Mouse (Mus musculus) liver, postnatal 0 days (tissue): Measurements from ENCODE around the gene Rngtt. TPM values are rescaled to one million over a fixed set of nuclear protein-coding genes. Genes with fewer than 3 reads are reported as not detected.

ENCODE experiments used
- ATAC-seq: fragments of 200-750 bp; cut with Nextera tagmentation; 2 replicates; pipeline ENCODE4 v1.8.0; 2017; ENCODE audit warnings: mild to moderate bottlenecking, moderate library complexity
- DNase-seq: peaks from one replicate; pipeline ENCODE4 v3.0.0-alpha.2; 2016
- H3K27ac ChIP-seq: fragments of 300-500 bp; sonication (generic); 2 replicates; pipeline ENCODE4 v1.5.1; 2014; ENCODE audit warnings: antibody characterized with exemption, moderate library complexity, mild to moderate bottlenecking, low read depth
- H3K27me3 ChIP-seq: fragments of 300-500 bp; sonication (generic); 2 replicates; pipeline ENCODE4 v1.6.1; 2014; ENCODE audit warnings: low read length, control low read depth, mixed read lengths; ENCODE audit not compliant: insufficient read depth
- H3K36me3 ChIP-seq: fragments of 300-500 bp; sonication (generic); replicated peaks from 2 replicates; pipeline ENCODE4 v1.6.1; 2014; ENCODE audit warnings: mild to moderate bottlenecking, control low read depth, low read length, moderate library complexity, mixed read lengths; ENCODE audit not compliant: insufficient read depth
- H3K4me1 ChIP-seq: fragments of 300-500 bp; sonication (generic); 2 replicates; pipeline ENCODE4 v1.6.1; 2014; ENCODE audit warnings: antibody characterized with exemption, mild to moderate bottlenecking, control low read depth; ENCODE audit not compliant: insufficient read depth
- H3K4me2 ChIP-seq: fragments of 300-500 bp; sonication (generic); 2 replicates; pipeline ENCODE4 v1.6.1; 2014; ENCODE audit warnings: low read depth, mild to moderate bottlenecking, low read length, moderate library complexity, mixed read lengths
- H3K4me3 ChIP-seq: fragments of 300-500 bp; sonication (generic); 2 replicates; pipeline ENCODE4 v1.5.1; 2014; ENCODE audit warnings: low read depth, low read length
- H3K9ac ChIP-seq: fragments of 300-500 bp; sonication (generic); replicated peaks from 2 replicates; pipeline ENCODE4 v1.6.1; 2014; ENCODE audit warnings: mild to moderate bottlenecking, moderate library complexity
- H3K9me3 ChIP-seq: fragments of 300-500 bp; sonication (generic); 2 replicates; pipeline ENCODE4 v1.6.1; 2016; ENCODE audit warnings: mild to moderate bottlenecking, control low read depth, low read length, mixed read lengths
- CTCF ChIP-seq: sonication (generic); IDR thresholded peaks from 2 replicates; pipeline ENCODE4 v1.5.1; 2016; ENCODE audit warnings: antibody characterized with exemption, low read depth
- EP300 ChIP-seq: IDR thresholded peaks from 2 replicates; pipeline ENCODE4 v1.6.1; 2016; ENCODE audit warnings: antibody characterized with exemption, low read depth, mild to moderate bottlenecking
- WGBS: fragments of 180-500 bp; shearing (Covaris S2); extraction: QIAGEN DNeasy Blood & Tissue Kit; methylation state at CpG from one replicate; pipeline ENCODE4 v1.1.7; 2014; ENCODE audit not compliant: insufficient replicate concordance; 5-methylcytosine and 5-hydroxymethylcytosine counted together
- polyA plus RNA-seq: library from polyadenylated mRNA; unstranded; fragments of >200 nt; fragmentation: Nextera tagmentation; extraction: Ambion mirVana; gene quantifications from 2 replicates; pipeline ENCODE4 v1.2.1, GENCODE M21; 2015

Gene Rngtt
- polyA plus RNA-seq, 1 experiment from 2014 or later = 9.3 TPM

- Histone ChIP-seq H3K36me3 (no peaks in the 10 kb centered on the region), H3K27ac (no peak overlapping the region), H3K4me3 (no peak overlapping the region), H3K9me3 (no peaks in the 10 kb centered on the region), H3K9ac (no peak overlapping the region), H3K27me3 (no peaks in the 10 kb centered on the region), H3K4me2 (no peak overlapping the region), H3K4me1 (no peaks in the 10 kb centered on the region)
- no peak for ATAC-seq
- TF ChIP-seq EP300 = no peak
- TF ChIP-seq CTCF = no peak
- 86% methylated on average over 4 of the region's 4 CpGs for WGBS
- no peak for DNase-seq
Observed at GRCm38 (mm10) chr4:33525272-33525671, 215.2 kb downstream of the Rngtt start.

GRCm38 (mm10) chr4:33526092-33526491 lies 216.0 kb downstream of the Rngtt start:
- 58% methylated on average over 7 of the region's 7 CpGs for WGBS
- no peaks in the 10 kb centered on the region for H3K9me3 ChIP-seq
- H3K27ac ChIP-seq = no peak overlapping the region
- ATAC-seq (no peak), DNase-seq (no peak)
- no peak overlapping the region for H3K4me3 ChIP-seq
- no peaks in the 10 kb centered on the region for H3K4me1 ChIP-seq
- no peak overlapping the region for H3K9ac ChIP-seq
- no peak overlapping the region for H3K4me2 ChIP-seq
- H3K36me3 ChIP-seq = no peaks in the 10 kb centered on the region
- TF ChIP-seq CTCF (no peak), EP300 (no peak)
- no peaks in the 10 kb centered on the region for H3K27me3 ChIP-seq

GRCm38 (mm10) chr4:33526675-33527074 lies 216.6 kb downstream of the Rngtt start:
- DNase-seq = no peak
- Histone ChIP-seq H3K27me3 (no peaks in the 10 kb centered on the region), H3K36me3 (no peaks in the 10 kb centered on the region), H3K27ac (no peak overlapping the region), H3K9ac (no peak overlapping the region), H3K4me1 (no peaks in the 10 kb centered on the region), H3K9me3 (no peaks in the 10 kb centered on the region), H3K4me2 (no peak overlapping the region), H3K4me3 (no peak overlapping the region)
- WGBS = 51% methylated on average over 9 of the region's 9 CpGs
- ATAC-seq = no peak
- TF ChIP-seq CTCF = no peak

- ATAC-seq = no peak
- Histone ChIP-seq H3K4me2 (no peak overlapping the region), H3K4me1 (no peaks in the 10 kb centered on the region), H3K27ac (no peak overlapping the region), H3K27me3 (no peaks in the 10 kb centered on the region), H3K9me3 (no peaks in the 10 kb centered on the region), H3K9ac (no peak overlapping the region), H3K36me3 (no peaks in the 10 kb centered on the region), H3K4me3 (no peak overlapping the region)
- 78% methylated on average over 8 of the region's 8 CpGs for WGBS
- TF ChIP-seq CTCF (no peak), EP300 (no peak)
- no peak for DNase-seq
Observed at GRCm38 (mm10) chr4:33532596-33532995, 222.5 kb downstream of the Rngtt start.

GRCm38 (mm10) chr4:33544755-33545576 lies 234.9 kb downstream of the Rngtt start:
- no peaks in the 10 kb centered on the region for H3K9me3 ChIP-seq
- no peak for TF ChIP-seq CTCF
- TF ChIP-seq EP300 = no peak
- H3K9ac ChIP-seq = no peak overlapping the region
- H3K4me2 ChIP-seq = no peak overlapping the region
- no peaks in the 10 kb centered on the region for H3K4me1 ChIP-seq
- no peak overlapping the region for H3K4me3 ChIP-seq
- no peaks in the 10 kb centered on the region for H3K27me3 ChIP-seq
- no peak for ATAC-seq
- DNase-seq = no peak
- 67% methylated on average over 13 of the region's 13 CpGs for WGBS
- no peak overlapping the region for H3K27ac ChIP-seq
- no peaks in the 10 kb centered on the region for H3K36me3 ChIP-seq

GRCm38 (mm10) chr4:33545577-33545879 lies 235.4 kb downstream of the Rngtt start:
- Histone ChIP-seq H3K9me3 (no peaks in the 10 kb centered on the region), H3K9ac (no peak overlapping the region), H3K27ac (no peak overlapping the region), H3K36me3 (no peaks in the 10 kb centered on the region), H3K4me1 (no peaks in the 10 kb centered on the region), H3K27me3 (no peaks in the 10 kb centered on the region), H3K4me2 (no peak overlapping the region), H3K4me3 (no peak overlapping the region)
- TF ChIP-seq CTCF (no peak), EP300 (no peak)
- DNase-seq (no peak), ATAC-seq (no peak)
- 79% methylated on average over 6 of the region's 6 CpGs for WGBS
